Mouse (Mus musculus) mesoderm, embryonic 11.5 days (tissue): ENCODE measurements around the gene Klrb1.

ENCODE experiments used
- DNase-seq: peaks from one replicate; pipeline ENCODE4 v3.0.0-alpha.2; 2012; ENCODE audit warnings: low read depth, low spot score

Gene Klrb1

GRCm38 (mm10) chr6:128734896-128735295 lies 12.0 kb upstream of the Klrb1 start:
- DNase-seq, result peak; percentile 19

GRCm38 (mm10) chr6:128733908-128734679 lies 11.2 kb upstream of the Klrb1 start:
- no peak for DNase-seq

- DNase-seq, result no peak
Measured at GRCm38 (mm10) chr6:128732032-128732431, 9.2 kb upstream of the Klrb1 start.

- no peak for DNase-seq
Measured at GRCm38 (mm10) chr6:128701691-128702090, 21.2 kb downstream of the Klrb1 start.

GRCm38 (mm10) chr6:128679574-128679973 lies 43.3 kb downstream of the Klrb1 start:
- no peak for DNase-seq

GRCm38 (mm10) chr6:128669936-128670335 lies 52.9 kb downstream of the Klrb1 start:
- no peak for DNase-seq

GRCm38 (mm10) chr6:128662206-128662605 lies 60.7 kb downstream of the Klrb1 start, which contains the start of gene Clec2h:
Gene Clec2h (plus strand): TSS chr6:128662385.
- DNase-seq, result peak; percentile 2

- DNase-seq, result no peak
Measured at GRCm38 (mm10) chr6:128661249-128661648, 61.6 kb downstream of the Klrb1 start.
